Mouse (Mus musculus) MEL (cell line): ENCODE data around the gene 2010300C02Rik. TPM values are rescaled to one million over a fixed set of nuclear protein-coding genes. Genes with fewer than 3 reads are reported as not detected.

Source experiments
- DNase-seq: peaks from one replicate; pipeline ENCODE4 v3.0.0; 2011; ENCODE audit warnings: low read depth, low spot score
- H3K27ac ChIP-seq: 2 replicates; pipeline ENCODE4 v1.5.1; 2012; ENCODE audit warnings: low read depth, mild to moderate bottlenecking, control low read depth, low read length, moderate library complexity; ENCODE audit not compliant: control insufficient read depth
- H3K27me3 ChIP-seq, 2 experiments: fragments of 150-350 bp in 1 of 2; sonication (generic) in 1 of 2; 2 replicates each; pipeline ENCODE4 v1.6.1; 2012; ENCODE audit warnings: low read length in 2 of 2, mild to moderate bottlenecking in 2 of 2, improper control_type of control experiment in 1 of 2, moderate library complexity in 1 of 2; ENCODE audit not compliant: insufficient read depth in 2 of 2, control insufficient read depth in 1 of 2
- H3K36me3 ChIP-seq, 2 experiments: 2 replicates each; pipeline ENCODE4 v1.6.1; 2012 to 2014; ENCODE audit warnings: low read length in 2 of 2, improper control_type of control experiment in 1 of 2, inconsistent platforms in 1 of 2, mild to moderate bottlenecking in 1 of 2; ENCODE audit not compliant: insufficient read depth in 2 of 2, control insufficient read depth in 1 of 2
- H3K4me1 ChIP-seq, 2 experiments: fragments of 150-350 bp in 1 of 2; sonication (generic) in 1 of 2; 2 replicates each; pipeline ENCODE4 v1.6.1; 2012; ENCODE audit warnings: low read length in 2 of 2, improper control_type of control experiment in 1 of 2, mild to moderate bottlenecking in 1 of 2; ENCODE audit not compliant: insufficient read depth in 2 of 2, control insufficient read depth in 1 of 2
- H3K4me3 ChIP-seq, 2 experiments: fragments of 150-350 bp in 1 of 2; sonication (generic) in 1 of 2; 2 replicates each; pipeline ENCODE4 v1.5.1; 2012; ENCODE audit warnings: low read depth in 2 of 2, low read length in 2 of 2, mild to moderate bottlenecking in 2 of 2, moderate library complexity in 2 of 2, control low read depth in 1 of 2, improper control_type of control experiment in 1 of 2; ENCODE audit not compliant: control insufficient read depth in 1 of 2, insufficient read depth in 1 of 2
- H3K79me2 ChIP-seq: 2 replicates; pipeline ENCODE4 v1.6.1; 2012; ENCODE audit warnings: mild to moderate bottlenecking, low read length, moderate library complexity; ENCODE audit not compliant: control insufficient read depth, poor library complexity, insufficient read depth
- H3K9ac ChIP-seq: 2 replicates; pipeline ENCODE4 v1.6.1; 2012; ENCODE audit warnings: low read depth, mild to moderate bottlenecking, control low read depth, low read length, moderate library complexity; ENCODE audit not compliant: control insufficient read depth, poor library complexity, severe bottlenecking
- H3K9me3 ChIP-seq: fragments of 150-350 bp; sonication (generic); replicated peaks from 2 replicates; pipeline ENCODE4 v1.6.1; 2012; ENCODE audit warnings: mild to moderate bottlenecking, low read length, improper control_type of control experiment, moderate library complexity; ENCODE audit not compliant: insufficient read depth
- BHLHE40 ChIP-seq: IDR thresholded peaks from 2 replicates; pipeline ENCODE4 v1.6.1; 2012; ENCODE audit warnings: low read depth, mild to moderate bottlenecking, inconsistent platforms, low read length, improper control_type of control experiment, borderline replicate concordance
- E2F4 ChIP-seq: IDR thresholded peaks from 2 replicates; pipeline ENCODE4 v1.6.1; 2011; ENCODE audit warnings: low read depth, low read length, improper control_type of control experiment, borderline replicate concordance
- ELF1 ChIP-seq: IDR thresholded peaks from 2 replicates; pipeline ENCODE4 v1.6.1; 2014; ENCODE audit warnings: low read depth, mild to moderate bottlenecking, inconsistent platforms, low read length, improper control_type of control experiment, moderate library complexity
- EP300 ChIP-seq, 2 experiments: IDR thresholded peaks; 2 replicates each; pipeline ENCODE4 v1.6.1; 2011; ENCODE audit warnings: improper control_type of control experiment in 2 of 2, low read length in 2 of 2, low read depth in 1 of 2, mild to moderate bottlenecking in 1 of 2
- ETS1 ChIP-seq: IDR thresholded peaks from 2 replicates; pipeline ENCODE4 v1.6.1; 2012; ENCODE audit warnings: low read depth, mild to moderate bottlenecking, inconsistent platforms, low read length, improper control_type of control experiment, moderate library complexity
- GABPA ChIP-seq: IDR thresholded peaks from 2 replicates; pipeline ENCODE4 v1.6.1; 2012; ENCODE audit warnings: low read depth, mild to moderate bottlenecking, inconsistent platforms, low read length, improper control_type of control experiment, moderate library complexity
- GATA1 ChIP-seq: IDR thresholded peaks from 2 replicates; pipeline ENCODE4 v1.6.1; 2011; ENCODE audit warnings: low read depth, low read length, improper control_type of control experiment
- JUND ChIP-seq: IDR thresholded peaks from 2 replicates; pipeline ENCODE4 v1.6.1; 2011; ENCODE audit warnings: low read depth, mild to moderate bottlenecking, improper control_type of control experiment, low read length
- MAZ ChIP-seq: IDR thresholded peaks from 2 replicates; pipeline ENCODE4 v1.6.1; 2012; ENCODE audit warnings: low read depth, mild to moderate bottlenecking, inconsistent platforms, low read length, improper control_type of control experiment
- MEF2A ChIP-seq: IDR thresholded peaks from 2 replicates; pipeline ENCODE4 v1.6.1; 2014; ENCODE audit warnings: low read depth, mild to moderate bottlenecking, inconsistent platforms, low read length, improper control_type of control experiment; ENCODE audit not compliant: poor library complexity, insufficient replicate concordance, severe bottlenecking; ENCODE audit errors: extremely low read depth
- MXI1 ChIP-seq: IDR thresholded peaks from 2 replicates; pipeline ENCODE4 v1.6.1; 2011; ENCODE audit warnings: mild to moderate bottlenecking, low read depth, low read length, improper control_type of control experiment
- MYB ChIP-seq: IDR thresholded peaks from 2 replicates; pipeline ENCODE4 v1.6.1; 2011; ENCODE audit warnings: mild to moderate bottlenecking, low read depth, low read length, improper control_type of control experiment
- MYC ChIP-seq: IDR thresholded peaks from 2 replicates; pipeline ENCODE4 v1.6.1; 2011; ENCODE audit warnings: low read depth, mild to moderate bottlenecking, low read length, improper control_type of control experiment, moderate library complexity
- NELFE ChIP-seq: IDR thresholded peaks from 2 replicates; pipeline ENCODE4 v1.6.1; 2011; ENCODE audit warnings: low read depth, low read length, improper control_type of control experiment
- POLR2AphosphoS5 ChIP-seq: IDR thresholded peaks from 2 replicates; pipeline ENCODE4 v1.6.1; 2012; ENCODE audit warnings: low read depth, borderline replicate concordance, mild to moderate bottlenecking, inconsistent platforms, low read length, moderate library complexity, mixed read lengths
- RAD21 ChIP-seq: IDR thresholded peaks from 2 replicates; pipeline ENCODE4 v1.6.1; 2011; ENCODE audit warnings: mild to moderate bottlenecking, low read depth, low read length, improper control_type of control experiment
- SIN3A ChIP-seq: IDR thresholded peaks from 2 replicates; pipeline ENCODE4 v1.6.1; 2012; ENCODE audit warnings: low read length, improper control_type of control experiment, inconsistent platforms
- SMC3 ChIP-seq: IDR thresholded peaks from 2 replicates; pipeline ENCODE4 v1.6.1; 2011; ENCODE audit warnings: low read depth, low read length, improper control_type of control experiment
- TBP ChIP-seq: IDR thresholded peaks from 2 replicates; pipeline ENCODE4 v1.8.0; 2011; ENCODE audit warnings: low read depth, low read length, improper control_type of control experiment
- TCF12 ChIP-seq: IDR thresholded peaks from 2 replicates; pipeline ENCODE4 v1.6.1; 2014; ENCODE audit warnings: low read depth, mild to moderate bottlenecking, inconsistent platforms, low read length, improper control_type of control experiment, moderate library complexity
- UBTF ChIP-seq: IDR thresholded peaks from 2 replicates; pipeline ENCODE4 v1.6.1; 2012; ENCODE audit warnings: low read depth, mild to moderate bottlenecking, inconsistent platforms, low read length, improper control_type of control experiment, moderate library complexity, borderline replicate concordance; ENCODE audit not compliant: insufficient read depth
- ZKSCAN1 ChIP-seq: IDR thresholded peaks from 2 replicates; pipeline ENCODE4 v1.6.1; 2012; ENCODE audit warnings: low read depth, mild to moderate bottlenecking, inconsistent platforms, low read length, improper control_type of control experiment, moderate library complexity
- polyA plus RNA-seq, 2 experiments: library from polyadenylated mRNA; stranded (reverse) in 1 of 2; unstranded in 1 of 2; fragments of >175 nt in 1 of 2; fragments of >200 nt in 1 of 2; gene quantifications; 2 replicates each; pipeline versions ENCODE4 v1.2.1 to v1.2.4; 2012; ENCODE audit warnings: low replicate concordance in 2 of 2, low read depth in 1 of 2; ENCODE audit not compliant: insufficient read length in 2 of 2, insufficient read depth in 1 of 2, missing spikeins in 1 of 2
- total RNA-seq: library from RNA; depleted of rRNA; stranded (reverse); fragments of 300-350 nt; gene quantifications from 2 replicates; pipeline ENCODE4 v1.2.3, GENCODE M21; 2012

2010300C02Rik gene
- total and polyA plus RNA-seq, 3 experiments = not detected

GRCm38 (mm10) chr1:37619542-37619941 is 100.3 kb downstream of the 2010300C02Rik start:
- TF ChIP-seq ZKSCAN1 (no peak), MYC (no peak), POLR2AphosphoS5 (no peak), RAD21 (no peak), UBTF (no peak), MEF2A (no peak), JUND (no peak), GABPA (no peak), GATA1 (no peak), MXI1 (no peak)
- no peak overlapping the region for H3K27ac ChIP-seq

GRCm38 (mm10) chr1:37617047-37617446 is 102.8 kb downstream of the 2010300C02Rik start:
- TF ChIP-seq BHLHE40 (no peak), MYB (no peak), GABPA (no peak), JUND (no peak), TBP (no peak), EP300 (IDR thresholded peaks at IDR 0.05; ENCODE audit: low read depth in 1 of 2, low read length in 2 of 2) (no peak), SMC3 (no peak), ETS1 (no peak), MAZ (no peak), NELFE (no peak), RAD21 (no peak), TCF12 (no peak), ELF1 (no peak), E2F4 (no peak), SIN3A (no peak)
- TF ChIP-seq, all 39 proteins: peak for 0
- Histone ChIP-seq H3K27ac (no peak overlapping the region), H3K9me3 (no peaks in the 10 kb centered on the region), H3K4me3 (no peak overlapping the region), H3K4me1 (no peaks in the 10 kb centered on the region; a peak in 1 of 4 replicates), H3K36me3 (no peaks in the 10 kb centered on the region), H3K27me3 (peaks cover 3 to 17% of the 10 kb centered on the region in 2 experiments), H3K79me2 (no peaks in the 10 kb centered on the region), H3K9ac (no peak overlapping the region)
- DNase-seq = no peak

More at GRCm38 (mm10) chr1:37619542-37619941, 100.3 kb downstream of the 2010300C02Rik start:
- Histone ChIP-seq H3K36me3 (no peaks in the 10 kb centered on the region), H3K27me3 (peaks cover 3 to 15% of the 10 kb centered on the region in 2 experiments), H3K9ac (no peak overlapping the region), H3K79me2 (no peaks in the 10 kb centered on the region), H3K9me3 (no peaks in the 10 kb centered on the region), H3K4me3 (no peak overlapping the region), H3K4me1 (no peaks in the 10 kb centered on the region; a peak in 1 of 4 replicates)
- no peak for DNase-seq
